Mouse (Mus musculus) natural killer cell, adult 2 months (primary cell): ENCODE measurements around the gene Abhd10.

ENCODE experiments used
- DNase-seq, 2 experiments: peaks; one replicate each; pipeline ENCODE4 v3.0.0; 2022; ENCODE audit warnings: low spot score in 2 of 2

The Abhd10 gene

DNA sequence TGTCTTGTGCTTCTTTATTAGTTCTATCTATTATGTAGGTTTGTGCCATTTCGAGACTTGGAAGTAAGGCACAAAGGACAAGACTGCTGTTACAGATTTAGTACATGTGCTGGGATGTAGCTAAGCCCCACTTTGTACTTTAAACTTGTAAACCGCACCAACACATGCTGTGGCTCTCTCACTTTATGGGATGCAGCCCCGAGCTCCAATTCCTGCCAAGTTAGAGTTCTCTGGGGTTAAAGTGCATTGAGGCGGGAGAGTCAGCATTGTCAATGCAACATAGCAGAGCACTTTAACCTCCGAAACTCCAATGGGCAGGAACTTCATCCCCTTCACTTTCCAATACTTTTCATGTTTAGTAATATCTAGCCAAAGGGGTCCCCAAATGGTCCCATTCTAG, 13.6 kb downstream of the Abhd10 start:
- no peak for DNase-seq

DNA sequence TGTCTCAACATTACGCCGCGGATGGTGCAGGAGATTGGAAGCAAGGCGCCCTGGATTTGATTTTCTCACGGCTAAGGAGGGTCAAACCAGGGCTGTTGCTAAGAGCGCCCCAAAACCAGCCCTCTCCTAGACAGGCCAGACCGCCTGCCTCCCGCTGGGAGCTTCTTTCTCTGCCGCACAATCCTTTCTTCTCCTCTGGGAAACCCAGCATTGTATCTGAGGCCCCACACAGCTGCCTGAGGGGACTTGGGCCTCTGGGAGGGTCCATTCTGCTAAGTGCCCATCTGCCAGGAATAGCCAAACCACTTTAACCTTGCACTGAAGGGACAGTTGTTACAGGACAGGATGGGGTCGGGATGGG, 18.0 kb downstream of the Abhd10 start:
- no peak for DNase-seq

DNA sequence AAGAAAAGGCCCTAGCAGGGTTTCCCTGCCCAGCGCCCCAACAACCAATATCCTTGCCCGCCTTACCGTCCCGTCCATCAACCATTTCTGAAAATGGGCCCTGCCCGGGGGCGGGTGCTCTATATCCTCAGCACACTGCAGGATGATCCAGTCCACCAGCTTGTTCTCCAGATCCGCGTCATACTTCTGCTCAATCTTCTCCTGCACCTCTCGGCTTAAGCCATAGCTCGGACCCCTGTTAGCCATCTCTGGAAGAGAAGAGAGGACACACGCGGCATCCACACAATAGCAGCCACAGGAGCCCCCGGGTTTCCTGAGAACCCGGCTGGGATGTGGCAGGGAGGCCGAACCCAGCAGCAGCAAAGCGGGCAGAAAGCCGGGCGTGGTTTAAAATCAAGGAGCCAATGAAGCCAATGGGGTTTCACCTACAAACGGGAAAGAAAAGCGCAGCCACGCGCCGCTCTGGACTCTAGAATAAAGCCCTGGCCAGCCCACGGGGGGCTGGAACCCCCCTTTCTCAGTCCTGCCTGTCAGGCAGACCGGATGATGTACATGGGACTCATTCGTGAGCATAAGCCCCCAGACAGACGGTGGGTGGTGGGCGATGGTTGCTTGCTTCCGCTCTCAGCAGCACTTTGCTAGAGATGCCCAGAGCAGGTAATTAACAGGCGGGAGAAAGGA, 18.6 kb downstream of the Abhd10 start, which contains the start of gene Tagln3:
Tagln3 (minus strand) TSS at position 548 of the 681 bp plus-strand sequence.
- no peak for DNase-seq

DNA sequence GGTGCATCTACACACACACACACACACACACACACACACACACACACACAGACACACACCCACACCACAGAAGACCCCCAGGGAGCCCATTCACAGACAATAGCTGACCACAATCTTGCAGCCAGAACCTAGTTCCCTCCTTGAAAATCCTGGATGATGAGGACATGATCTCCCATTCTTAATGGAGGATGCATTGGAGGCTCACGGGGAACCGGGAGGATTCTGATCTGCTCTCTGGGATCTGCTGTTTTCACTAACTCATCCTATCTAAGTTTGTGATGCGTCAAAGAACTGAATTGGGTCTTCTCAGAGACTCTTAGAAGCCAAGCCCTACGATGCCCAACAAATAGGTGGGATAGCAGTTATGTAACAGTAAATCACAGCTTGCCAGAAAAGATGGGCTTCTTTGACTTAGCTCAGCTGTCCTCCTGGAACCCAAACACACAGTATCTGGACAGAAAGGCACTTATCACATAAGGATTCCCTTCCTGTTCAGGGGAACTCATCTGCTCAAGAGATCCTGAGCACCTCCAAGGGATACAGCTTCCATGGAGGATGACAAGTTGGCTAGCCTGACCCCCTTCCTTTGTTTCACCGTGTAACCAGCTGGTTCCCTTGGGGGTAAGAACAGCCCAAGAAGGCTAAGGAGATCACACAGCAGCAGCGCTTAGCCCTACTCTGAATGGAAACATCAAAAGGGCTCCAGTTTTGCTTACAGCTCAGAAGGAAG, 19.4 kb downstream of the Abhd10 start:
- DNase-seq, result no peak

DNA sequence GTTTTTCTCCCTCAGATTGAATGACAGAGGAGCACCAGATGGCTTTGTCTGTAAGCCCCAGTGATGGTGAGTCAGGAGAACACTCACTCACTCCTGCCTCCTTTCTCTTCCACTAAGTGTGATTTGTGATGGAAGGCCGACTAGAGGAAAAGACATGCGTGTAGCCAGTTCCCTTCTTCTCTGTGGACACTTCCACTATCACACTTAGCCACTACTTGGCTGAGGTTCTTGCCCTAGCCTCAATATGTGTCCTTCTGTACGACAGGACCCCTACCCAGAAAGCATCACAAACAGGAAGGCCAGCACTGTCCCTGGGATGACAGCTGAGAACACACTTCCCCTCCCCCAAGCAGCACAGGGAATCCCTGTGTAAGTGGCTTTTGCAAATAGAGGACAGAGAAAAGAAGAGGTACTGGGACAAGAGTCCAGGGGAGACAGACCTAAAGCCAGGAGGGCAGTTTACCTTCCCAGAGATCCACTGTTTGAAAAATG, 20.2 kb downstream of the Abhd10 start:
- DNase-seq, result no peak

DNA sequence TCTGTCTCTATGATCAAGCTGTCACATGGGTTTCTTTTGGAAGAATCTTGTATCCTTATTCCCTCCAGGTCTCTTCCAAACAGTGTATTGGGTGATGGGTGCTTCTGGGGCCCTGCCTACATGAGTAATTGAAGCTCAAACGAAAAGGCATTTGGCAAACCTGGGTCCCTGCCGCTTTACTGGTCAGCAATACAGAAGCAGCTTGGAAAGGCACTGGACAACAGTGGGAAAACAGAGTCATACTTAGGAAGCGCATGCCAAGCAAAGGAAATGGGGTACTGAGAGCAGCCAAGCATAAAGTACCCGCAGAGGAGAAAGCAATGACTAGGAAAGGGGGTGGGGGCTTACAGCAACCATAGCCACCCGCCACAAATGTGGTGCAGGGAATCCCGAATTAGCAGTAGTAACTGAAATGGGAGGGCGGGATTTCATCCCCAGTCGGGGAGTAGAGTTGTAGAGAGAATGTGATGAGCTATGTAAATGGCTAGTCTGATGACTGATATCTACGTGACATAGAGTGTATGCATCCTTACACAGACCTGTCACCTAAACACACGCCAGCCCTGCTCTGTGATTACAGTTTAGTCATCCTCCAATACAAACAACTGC, 22.6 kb downstream of the Abhd10 start:
- DNase-seq, result no peak

DNA sequence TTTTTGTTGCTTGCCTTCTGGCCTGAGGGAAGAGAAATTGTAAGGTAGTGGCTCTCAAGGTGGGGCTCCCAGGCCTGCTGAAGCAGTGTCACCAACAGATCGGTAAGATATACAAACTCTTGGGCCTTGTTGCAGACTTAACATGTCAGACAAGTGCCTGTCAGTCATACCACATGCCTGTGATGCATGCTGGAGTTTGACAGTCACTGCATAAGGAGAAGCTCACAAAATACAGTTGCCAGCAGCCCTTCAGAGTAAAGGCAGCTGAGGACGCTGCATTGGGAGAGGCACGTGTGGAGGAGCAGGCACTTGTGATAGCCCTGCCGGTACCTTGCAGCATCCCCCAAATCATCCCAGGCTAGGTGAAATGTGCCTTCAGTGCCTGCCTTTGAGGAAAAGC, 24.5 kb downstream of the Abhd10 start:
- no peak for DNase-seq

DNA sequence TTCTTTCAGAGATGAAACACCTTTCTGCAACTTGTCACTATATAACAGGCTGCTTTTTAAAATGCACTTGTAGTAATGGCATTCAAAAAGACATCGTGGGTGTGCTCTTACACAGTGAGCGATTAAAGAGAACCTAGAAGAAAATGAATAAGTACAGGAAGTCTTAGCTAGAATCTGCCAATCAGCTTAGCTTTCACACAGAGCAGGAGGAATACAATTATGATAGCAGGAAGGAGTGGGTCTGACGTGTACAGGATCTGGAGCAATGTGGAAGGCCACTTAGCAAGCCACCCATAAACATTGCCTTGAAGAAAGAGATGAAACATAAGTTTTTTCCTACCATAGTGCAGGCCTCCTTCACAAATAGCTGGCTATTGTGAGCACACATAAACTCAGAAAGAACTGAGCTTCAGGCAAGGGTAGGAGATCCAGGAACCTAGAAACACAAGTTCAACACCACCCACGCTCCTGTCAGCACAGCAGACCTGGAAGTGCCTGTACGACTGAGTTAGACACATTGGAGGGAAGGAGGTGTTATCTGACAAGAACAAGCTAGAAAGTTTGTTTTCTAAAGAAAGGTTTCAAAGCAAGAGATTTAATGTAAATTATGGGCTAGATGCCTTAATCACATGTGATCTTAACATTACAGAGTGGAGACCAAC, 28.1 kb downstream of the Abhd10 start:
- no peak for DNase-seq

DNA sequence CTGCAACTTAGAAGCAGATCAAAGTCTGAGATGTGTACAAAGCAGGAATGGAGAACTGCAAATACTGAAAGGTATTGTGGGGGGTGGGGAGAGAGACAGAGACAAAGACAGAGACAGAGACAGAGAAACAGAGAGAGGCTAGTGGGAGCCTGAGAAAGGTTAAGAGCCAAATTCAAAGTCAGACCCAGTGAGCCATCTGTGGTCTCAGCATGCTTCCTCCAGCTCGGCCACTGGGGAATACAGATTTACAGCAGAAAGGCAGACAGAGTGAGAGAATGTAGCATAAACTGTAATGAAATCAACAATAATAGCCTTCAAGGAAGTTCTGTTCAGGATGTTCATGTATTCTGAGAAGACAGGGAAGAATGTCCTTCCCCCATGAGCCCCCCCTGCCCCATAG, 28.9 kb downstream of the Abhd10 start:
- no peak for DNase-seq

DNA sequence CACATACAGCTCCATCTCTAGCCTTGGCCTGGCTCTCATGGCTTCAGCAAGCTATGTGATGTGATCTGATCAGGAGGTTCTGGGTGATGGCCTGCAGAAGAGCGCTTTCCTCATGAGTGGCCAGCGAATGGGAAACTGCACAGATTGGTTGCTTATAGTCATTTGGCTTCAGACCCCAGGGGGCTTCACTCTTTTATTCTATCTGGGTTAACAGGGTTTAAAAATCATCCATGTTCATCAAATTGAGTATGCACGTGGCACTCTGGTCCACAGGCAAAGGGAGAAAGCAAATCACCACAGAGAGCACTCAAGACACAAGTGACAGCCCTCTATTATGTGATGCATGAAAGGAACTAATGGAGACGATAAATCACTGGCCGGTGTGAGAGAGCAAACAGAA, 29.5 kb downstream of the Abhd10 start:
- DNase-seq, result no peak

DNA sequence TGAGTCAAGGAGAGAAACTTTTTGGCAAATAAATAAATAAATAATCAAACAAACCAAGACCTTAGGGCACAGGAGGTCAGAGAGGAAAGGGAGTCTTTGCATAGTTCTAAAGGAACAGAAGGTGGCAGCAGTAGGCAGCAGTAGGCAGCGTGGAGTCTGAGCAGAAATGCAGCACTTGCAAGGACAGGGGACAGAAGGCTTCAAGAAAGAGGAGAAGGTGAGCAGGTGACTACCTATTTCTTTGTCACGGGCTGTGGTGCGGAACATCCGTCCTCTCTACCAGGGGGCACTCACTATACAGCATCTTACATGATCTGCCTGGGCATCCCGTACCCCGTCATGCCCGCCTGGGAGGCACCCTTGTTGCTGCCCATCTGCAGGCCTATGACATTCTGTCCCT, 31.5 kb downstream of the Abhd10 start:
- DNase-seq, result no peak

DNA sequence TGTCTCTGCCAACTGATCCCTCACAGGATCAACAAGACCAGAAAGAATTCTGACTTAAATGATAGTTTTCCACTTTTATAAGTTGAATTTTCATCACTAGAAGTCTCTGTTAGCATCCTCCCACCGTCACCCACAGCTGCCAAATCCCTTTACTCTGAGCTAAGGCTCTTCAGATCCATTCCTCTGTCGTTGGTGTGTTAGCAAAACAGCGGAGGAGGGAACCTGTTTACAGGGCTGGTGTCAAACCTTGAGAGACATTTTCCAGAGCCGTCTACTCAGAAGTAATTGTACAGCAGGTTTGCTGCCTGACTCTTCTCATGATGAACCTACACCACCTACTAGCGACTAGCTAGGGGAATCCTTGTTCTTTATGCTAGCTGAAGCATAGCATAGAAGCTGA, 43.5 kb downstream of the Abhd10 start:
- no peak for DNase-seq

DNA sequence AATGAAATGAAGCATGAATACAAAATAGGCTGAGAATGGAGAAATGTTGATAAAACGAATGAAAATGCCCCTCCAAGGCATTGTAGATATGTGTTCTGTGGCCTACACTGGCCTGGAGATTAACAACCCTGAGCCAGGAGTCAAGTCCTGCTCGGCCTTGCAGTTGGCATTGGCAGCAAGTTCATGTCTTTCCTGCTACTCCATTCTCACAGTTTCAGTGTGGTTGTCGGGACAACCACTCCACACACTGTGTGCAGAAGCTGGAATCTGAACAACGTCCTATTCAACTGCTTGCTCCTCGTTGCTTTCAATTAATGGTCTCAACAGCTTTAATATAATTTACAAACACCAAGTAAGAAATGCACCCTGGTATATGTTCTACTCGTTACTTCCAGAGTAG, 44.8 kb downstream of the Abhd10 start:
- no peak for DNase-seq

DNA sequence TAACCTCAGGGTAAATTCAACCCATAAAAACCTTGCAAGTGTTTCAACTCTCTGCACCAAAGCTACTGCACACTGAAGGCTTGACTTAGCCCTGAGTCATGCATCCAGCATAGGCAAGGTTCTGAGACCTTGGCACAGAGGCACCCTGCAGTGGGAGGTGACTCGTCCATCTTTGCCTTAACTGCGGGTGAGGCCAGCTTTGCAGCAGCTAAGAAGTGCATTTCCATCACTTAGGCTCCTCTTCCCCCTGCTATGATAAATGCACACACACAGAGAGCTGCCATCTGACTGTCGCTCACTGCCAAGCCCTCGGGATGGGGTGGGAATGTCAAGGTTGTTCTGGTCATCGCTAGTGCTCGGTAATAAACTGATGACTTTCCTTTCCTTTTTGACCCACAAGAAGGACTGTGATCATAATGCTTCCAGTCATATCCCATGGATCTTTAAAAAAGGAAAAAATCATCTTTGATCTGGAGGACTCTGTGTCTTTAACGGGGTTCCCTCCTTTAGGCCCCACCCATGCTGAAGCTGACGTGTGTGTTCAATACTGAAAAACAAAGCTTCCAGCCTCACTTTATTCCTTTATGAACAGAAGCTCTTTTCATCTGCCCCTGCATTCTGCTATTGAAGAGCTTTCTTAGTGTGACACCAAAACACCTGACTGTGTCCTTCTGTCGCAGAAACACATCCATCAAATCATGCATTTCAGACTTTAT, 47.2 kb downstream of the Abhd10 start:
- DNase-seq, result no peak

DNA sequence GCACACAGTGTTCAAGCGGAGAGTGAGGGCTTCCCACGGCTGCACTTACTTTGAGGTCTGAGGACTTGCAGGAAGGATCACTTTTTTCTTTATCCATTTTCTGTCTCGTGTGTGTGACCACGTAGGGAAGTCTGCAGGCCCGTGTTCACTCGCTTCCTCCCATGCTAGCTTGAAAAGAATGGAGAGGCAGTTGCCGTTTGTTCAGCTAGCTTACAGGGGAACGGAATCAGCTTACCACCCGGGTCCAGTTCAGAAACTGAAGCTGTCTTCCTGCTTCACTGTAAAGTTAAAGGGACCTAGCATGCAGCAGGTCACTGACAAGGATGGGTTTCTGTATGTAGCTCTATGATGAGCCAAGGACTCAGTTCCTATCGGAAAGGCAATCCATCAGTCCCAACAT, 49.2 kb downstream of the Abhd10 start, which contains the start of gene Tmprss7:
Tmprss7 (minus strand) TSS at position 101 of the 400 bp plus-strand sequence.
- no peak for DNase-seq

DNA sequence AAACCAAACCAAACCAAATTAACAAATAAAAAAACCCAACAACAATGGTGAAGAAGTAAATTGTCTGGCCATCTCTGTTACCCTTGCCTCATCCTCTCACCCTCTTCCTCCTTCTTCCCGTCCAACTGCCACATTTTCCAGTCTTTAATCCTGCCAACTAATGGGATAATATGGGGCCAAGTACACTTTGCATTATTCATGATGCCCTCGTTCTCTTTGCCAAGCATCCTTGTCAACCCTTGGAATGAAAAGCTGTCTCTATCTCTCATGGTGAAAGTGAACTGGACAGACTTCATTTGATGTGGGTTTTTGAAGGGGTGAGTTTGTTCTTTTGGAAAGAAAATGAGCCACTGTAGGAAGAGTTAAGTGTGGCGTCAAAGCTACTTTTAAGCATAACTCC, 49.9 kb downstream of the Abhd10 start:
- DNase-seq, result no peak

DNA sequence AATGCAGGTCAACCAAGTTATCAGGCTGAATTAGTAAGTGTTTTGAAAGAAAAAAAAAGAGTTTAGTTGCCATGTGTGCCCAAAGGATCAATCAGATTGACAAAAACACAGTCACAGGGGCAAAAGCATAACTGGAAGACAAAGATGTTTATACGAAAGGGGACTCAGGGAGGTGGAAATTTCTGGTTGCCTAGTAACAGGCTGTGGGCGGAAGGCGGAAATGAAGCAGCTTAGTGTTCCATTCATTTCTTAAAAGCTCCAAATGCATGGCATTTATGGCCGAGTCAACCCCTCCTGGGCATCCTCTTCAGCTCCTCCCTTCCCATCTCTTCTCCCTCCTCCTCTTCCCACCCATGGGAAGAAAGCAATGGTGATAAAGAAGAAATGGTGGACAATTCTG, 52.6 kb downstream of the Abhd10 start:
- no peak for DNase-seq

DNA sequence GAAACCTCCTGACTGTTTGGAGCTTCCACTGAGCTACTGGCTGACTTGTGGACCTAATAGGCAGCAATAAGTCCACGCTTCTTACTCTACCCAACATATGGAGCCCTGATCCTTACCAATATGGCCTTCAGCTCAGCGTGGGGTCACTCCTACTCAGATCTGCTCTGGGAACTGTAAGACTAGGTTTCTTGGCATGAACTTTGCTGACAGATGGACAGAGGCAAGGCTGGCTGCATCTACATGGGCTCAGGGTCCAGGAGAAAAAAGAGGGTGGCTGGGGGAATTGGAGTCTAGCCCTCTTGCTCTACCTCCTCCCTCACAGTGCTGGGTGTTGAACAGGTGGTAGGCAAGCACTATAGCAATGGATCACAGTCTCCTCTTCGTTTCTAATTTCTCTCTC, 55.9 kb downstream of the Abhd10 start:
- no peak for DNase-seq

DNA sequence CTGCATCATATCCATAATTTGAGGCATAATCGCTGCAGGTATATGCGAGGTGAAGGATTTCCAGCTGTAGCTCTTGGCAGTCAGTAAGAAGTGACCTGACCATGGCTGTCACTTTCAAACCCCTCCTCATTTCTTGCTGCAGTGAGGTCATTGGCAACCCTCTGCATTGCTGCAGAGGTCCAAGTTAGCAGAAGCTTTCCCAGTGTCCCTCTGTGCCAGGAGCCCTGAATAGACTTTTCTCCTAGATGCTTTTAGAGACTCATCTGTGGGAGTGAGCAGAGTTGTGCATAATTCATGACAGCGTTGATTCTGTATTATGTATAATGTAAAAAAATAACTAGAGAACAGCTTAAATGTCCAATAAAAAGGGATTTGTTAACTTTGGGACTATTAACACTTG, 57.5 kb downstream of the Abhd10 start:
- DNase-seq, result no peak

DNA sequence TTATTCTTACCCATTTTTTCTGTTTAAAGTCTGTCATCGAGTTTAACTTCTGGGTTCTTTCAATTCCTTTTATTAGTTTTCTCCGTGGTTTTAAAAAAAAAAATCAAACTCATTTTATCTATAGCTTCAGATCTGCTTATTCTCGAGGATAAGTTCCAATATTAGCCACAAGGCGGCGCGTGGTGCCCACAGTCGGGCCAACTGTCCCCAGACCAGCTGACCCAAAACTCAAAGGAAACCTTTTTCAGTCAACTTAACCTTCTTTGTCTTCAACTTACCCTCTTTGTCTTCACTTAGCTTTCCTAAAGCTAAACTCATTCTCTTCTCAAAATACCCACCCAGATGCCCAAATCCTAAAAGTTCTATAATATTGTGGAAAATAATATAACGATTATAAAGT, 57.9 kb downstream of the Abhd10 start:
- peak; percentile 29 to 33 for DNase-seq
